Mouse (Mus musculus) liver, embryonic 16.5 days (tissue): Measurements from ENCODE around the gene Rora. TPM values are rescaled to one million over a fixed set of nuclear protein-coding genes. Genes with fewer than 3 reads are reported as not detected.

Experiments used
- ATAC-seq: fragments of 200-750 bp; cut with Nextera tagmentation; 2 replicates; pipeline ENCODE4 v1.8.0; 2017; ENCODE audit warnings: low read depth, mild to moderate bottlenecking, moderate number of reproducible peaks, moderate library complexity
- H3K27ac ChIP-seq: fragments of 300-500 bp; sonication (generic); 2 replicates; pipeline ENCODE4 v1.5.1; 2014; ENCODE audit warnings: mild to moderate bottlenecking, low read length
- H3K27me3 ChIP-seq: fragments of 300-500 bp; sonication (generic); 2 replicates; pipeline ENCODE4 v1.6.1; 2014; ENCODE audit warnings: low read depth, low read length, mixed read lengths; ENCODE audit not compliant: control insufficient read depth, insufficient read depth
- H3K36me3 ChIP-seq: fragments of 300-500 bp; sonication (generic); 2 replicates; pipeline ENCODE4 v1.6.1; 2014; ENCODE audit warnings: mild to moderate bottlenecking; ENCODE audit not compliant: control insufficient read depth, insufficient read depth
- H3K4me1 ChIP-seq: fragments of 300-500 bp; sonication (generic); 2 replicates; pipeline ENCODE4 v1.6.1; 2014; ENCODE audit warnings: low read depth, low read length, mixed read lengths; ENCODE audit not compliant: control insufficient read depth
- H3K4me2 ChIP-seq: fragments of 300-500 bp; sonication (generic); 2 replicates; pipeline ENCODE4 v1.6.1; 2014; ENCODE audit warnings: low read depth, low read length, mixed read lengths
- H3K4me3 ChIP-seq: fragments of 300-500 bp; sonication (generic); 2 replicates; pipeline ENCODE4 v1.5.1; 2014; ENCODE audit warnings: low read depth, mild to moderate bottlenecking, low read length
- H3K9ac ChIP-seq: fragments of 300-500 bp; sonication (generic); 2 replicates; pipeline ENCODE4 v1.6.1; 2014; ENCODE audit warnings: low read depth, low read length
- H3K9me3 ChIP-seq: fragments of 300-500 bp; sonication (generic); replicated peaks from 2 replicates; pipeline ENCODE4 v1.6.1; 2016; ENCODE audit warnings: low read length; ENCODE audit not compliant: control insufficient read depth
- WGBS: fragments of 180-500 bp; shearing (Covaris S2); extraction: QIAGEN DNeasy Blood & Tissue Kit; methylation state at CpG from one replicate; pipeline ENCODE4 v1.1.7; 2014; ENCODE audit not compliant: insufficient replicate concordance; 5-methylcytosine and 5-hydroxymethylcytosine counted together
- polyA plus RNA-seq: library from polyadenylated mRNA; unstranded; fragments of >200 nt; fragmentation: Nextera tagmentation; extraction: Ambion mirVana; gene quantifications from 2 replicates; pipeline ENCODE4 v1.2.1, GENCODE M21; 2015

Rora gene
- polyA plus RNA-seq, 1 experiment from 2014 or later, result 10.6 TPM

DNA sequence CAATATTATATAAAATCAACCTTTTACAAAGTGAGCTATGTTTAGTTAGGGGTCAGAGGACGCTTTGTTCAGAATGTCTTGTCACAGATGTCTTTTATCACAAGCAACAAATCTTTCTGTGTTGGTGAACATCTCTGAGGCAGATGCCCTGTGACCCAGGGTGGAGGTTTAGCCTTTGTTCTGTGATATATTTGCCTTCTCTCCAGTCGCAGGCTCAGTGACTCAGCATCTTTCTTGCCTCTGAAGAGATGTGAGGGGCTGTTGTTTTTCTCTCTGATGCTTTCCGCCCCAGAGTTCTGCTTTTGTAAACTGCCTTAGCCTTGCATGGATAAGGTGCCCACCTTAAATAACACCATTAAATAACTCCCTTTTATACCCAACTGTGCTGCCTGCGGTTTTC lies 488.3 kb downstream of the Rora start:
- H3K36me3 ChIP-seq, result no peaks in the 10 kb centered on the region
- H3K9me3 ChIP-seq, result no peaks in the 10 kb centered on the region
- no peak overlapping the region for H3K9ac ChIP-seq
- no peaks in the 10 kb centered on the region for H3K27me3 ChIP-seq
- H3K4me1 ChIP-seq, result no peaks in the 10 kb centered on the region
- no peak overlapping the region for H3K27ac ChIP-seq
- 27% methylated on average over 4 of the region's 4 CpGs for WGBS
- H3K4me2 ChIP-seq, result no peak overlapping the region
- H3K4me3 ChIP-seq, result no peak overlapping the region
- ATAC-seq, result no peak

DNA sequence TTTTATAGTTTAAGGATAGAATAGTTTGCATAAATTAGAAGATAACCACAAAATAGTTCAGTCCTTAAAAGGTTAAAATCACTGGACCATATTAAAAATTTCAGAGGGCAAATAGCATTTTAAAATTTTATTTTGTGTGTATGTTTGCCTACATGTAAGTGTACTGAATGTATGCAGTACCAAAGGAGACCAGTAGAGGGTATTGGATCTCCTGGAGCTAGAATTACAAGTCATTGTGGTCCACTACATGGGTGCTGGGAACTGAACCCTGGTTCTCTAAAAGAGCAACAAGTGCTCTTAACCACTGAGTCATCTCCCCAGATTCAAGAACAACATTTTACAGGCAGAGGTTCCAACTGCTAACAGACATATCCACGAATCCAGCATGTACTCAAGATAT lies 493.4 kb downstream of the Rora start:
- H3K4me2 ChIP-seq, result no peak overlapping the region
- WGBS, result 63% methylated on average over 1 of the region's 1 CpGs
- H3K9me3 ChIP-seq, result no peaks in the 10 kb centered on the region
- no peaks in the 10 kb centered on the region for H3K4me1 ChIP-seq
- H3K4me3 ChIP-seq, result no peak overlapping the region
- no peak for ATAC-seq
- no peak overlapping the region for H3K27ac ChIP-seq
- no peaks in the 10 kb centered on the region for H3K27me3 ChIP-seq
- H3K36me3 ChIP-seq, result no peaks in the 10 kb centered on the region
- no peak overlapping the region for H3K9ac ChIP-seq

DNA sequence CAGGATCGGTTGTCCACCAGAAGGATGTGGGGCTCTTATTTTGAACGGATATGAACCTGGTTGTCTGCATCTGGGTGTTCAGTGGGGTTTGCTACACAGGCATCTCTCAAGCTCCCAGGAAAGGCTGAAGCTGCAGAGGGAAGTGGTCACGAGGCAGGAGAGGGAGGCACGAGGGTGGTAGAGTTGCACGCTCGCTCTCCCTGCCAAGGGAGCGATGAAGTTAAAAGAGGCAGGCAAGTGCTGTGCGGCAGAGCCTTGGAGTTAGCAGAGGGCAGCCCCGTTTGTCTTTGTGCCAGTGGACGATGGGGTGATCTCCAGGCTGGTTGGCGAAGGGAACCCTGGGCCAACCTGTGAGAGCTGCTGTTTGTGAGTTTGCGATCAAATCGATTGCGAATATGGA lies 496.6 kb downstream of the Rora start:
- H3K36me3 ChIP-seq, result no peaks in the 10 kb centered on the region
- H3K9me3 ChIP-seq, result no peaks in the 10 kb centered on the region
- ATAC-seq, result no peak
- H3K27me3 ChIP-seq, result no peaks in the 10 kb centered on the region
- no peak overlapping the region for H3K27ac ChIP-seq
- no peak overlapping the region for H3K9ac ChIP-seq
- 50% methylated on average over 14 of the region's 14 CpGs for WGBS
- no peak overlapping the region for H3K4me3 ChIP-seq
- no peak overlapping the region for H3K4me2 ChIP-seq
- H3K4me1 ChIP-seq, result no peaks in the 10 kb centered on the region

DNA sequence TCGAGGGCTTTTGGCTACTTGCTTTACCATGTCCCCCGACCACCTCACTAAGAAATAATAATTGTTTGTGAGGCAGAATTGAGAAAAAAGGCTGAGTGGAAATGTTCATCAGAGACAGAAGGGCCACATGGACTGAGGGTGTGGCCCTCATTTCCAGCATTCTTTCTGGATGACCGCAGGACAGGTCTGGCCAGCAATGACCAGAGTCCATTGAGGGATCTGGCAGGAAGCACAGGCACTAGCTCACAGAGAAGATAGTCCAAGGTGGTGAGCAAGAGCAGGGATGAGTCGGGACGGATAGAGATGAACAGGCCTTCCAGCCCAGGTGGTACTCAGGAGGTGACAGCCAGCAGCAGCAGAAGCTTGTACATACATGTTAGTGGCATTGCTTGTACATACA lies 501.1 kb downstream of the Rora start:
- ATAC-seq, result no peak
- Histone ChIP-seq H3K4me1 (no peaks in the 10 kb centered on the region; the same call in 1 of the 2 replicates), H3K9me3 (no peaks in the 10 kb centered on the region), H3K36me3 (no peaks in the 10 kb centered on the region), H3K4me2 (no peak overlapping the region), H3K9ac (no peak overlapping the region), H3K27me3 (no peaks in the 10 kb centered on the region), H3K27ac (no peak overlapping the region), H3K4me3 (no peak overlapping the region)
- WGBS, result 69% methylated on average over 5 of the region's 5 CpGs

DNA sequence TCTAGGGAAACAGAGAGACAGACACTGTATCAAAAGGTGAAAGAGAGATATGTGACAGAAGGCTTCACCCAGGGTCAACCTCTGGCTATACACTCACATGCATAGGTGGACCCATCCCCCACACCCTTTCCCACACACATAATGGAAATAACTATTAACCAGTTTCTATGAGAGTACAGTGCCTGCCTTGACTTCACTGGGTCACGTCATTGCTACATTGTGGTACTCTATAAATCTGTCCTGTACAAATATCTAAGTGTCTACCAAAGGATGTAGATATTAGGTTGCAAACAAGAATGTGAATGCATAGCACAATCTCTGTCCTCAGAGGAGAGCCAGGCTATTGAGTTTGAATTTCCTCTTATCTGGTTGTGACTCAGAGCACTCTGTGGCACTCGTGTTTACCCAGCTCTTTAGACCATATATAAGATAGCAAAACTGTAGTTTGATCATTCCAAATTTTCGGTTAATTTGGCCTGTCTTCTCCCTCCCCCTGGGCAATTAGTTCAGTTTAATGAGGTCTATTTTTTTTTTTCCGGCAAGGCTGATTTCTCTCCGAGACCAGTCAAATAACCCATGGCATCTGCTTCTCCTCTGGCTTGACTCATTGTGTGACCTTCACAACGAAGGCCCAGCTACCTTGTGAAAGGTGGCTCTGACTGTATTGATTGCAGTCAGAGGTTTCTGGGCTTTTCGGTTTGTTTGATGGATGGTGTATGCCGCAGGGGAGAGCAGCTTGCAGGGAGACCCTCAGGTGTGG lies 502.4 kb downstream of the Rora start:
- no peak overlapping the region for H3K27ac ChIP-seq
- no peak for ATAC-seq
- no peak overlapping the region for H3K4me2 ChIP-seq
- H3K9me3 ChIP-seq, result no peaks in the 10 kb centered on the region
- H3K27me3 ChIP-seq, result no peaks in the 10 kb centered on the region
- WGBS, result 51% methylated on average over 8 of the region's 8 CpGs
- no peaks in the 10 kb centered on the region for H3K36me3 ChIP-seq
- H3K4me1 ChIP-seq, result no peaks in the 10 kb centered on the region; the same call in 1 of the 2 replicates
- no peak overlapping the region for H3K4me3 ChIP-seq
- H3K9ac ChIP-seq, result no peak overlapping the region

DNA sequence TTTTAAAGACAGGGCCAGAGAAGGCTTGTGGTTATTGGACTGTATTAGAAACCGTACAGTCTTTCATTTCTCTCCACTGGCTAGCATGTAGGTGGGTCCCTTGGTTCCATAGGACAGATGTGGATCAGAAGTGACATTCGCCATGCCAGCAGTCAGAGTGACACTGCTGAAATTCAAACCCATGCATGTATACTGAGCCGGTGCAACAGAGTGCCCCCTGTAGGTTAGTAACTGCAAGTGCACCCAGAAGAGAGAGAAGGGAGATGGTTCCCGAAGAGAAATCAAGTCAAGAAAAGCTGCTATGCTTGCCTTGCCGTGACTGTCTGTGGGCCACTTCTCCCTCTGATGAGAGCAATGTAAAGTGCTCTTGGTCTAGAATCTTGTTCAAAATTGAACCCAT lies 507.2 kb downstream of the Rora start:
- Histone ChIP-seq H3K9me3 (no peaks in the 10 kb centered on the region), H3K4me1 (no peaks in the 10 kb centered on the region; the same call in 1 of the 2 replicates), H3K36me3 (no peaks in the 10 kb centered on the region), H3K9ac (no peak overlapping the region), H3K27ac (no peak overlapping the region), H3K4me3 (no peak overlapping the region), H3K27me3 (no peaks in the 10 kb centered on the region), H3K4me2 (no peak overlapping the region)
- no peak for ATAC-seq
- WGBS, result 65% methylated on average over 5 of the region's 5 CpGs

DNA sequence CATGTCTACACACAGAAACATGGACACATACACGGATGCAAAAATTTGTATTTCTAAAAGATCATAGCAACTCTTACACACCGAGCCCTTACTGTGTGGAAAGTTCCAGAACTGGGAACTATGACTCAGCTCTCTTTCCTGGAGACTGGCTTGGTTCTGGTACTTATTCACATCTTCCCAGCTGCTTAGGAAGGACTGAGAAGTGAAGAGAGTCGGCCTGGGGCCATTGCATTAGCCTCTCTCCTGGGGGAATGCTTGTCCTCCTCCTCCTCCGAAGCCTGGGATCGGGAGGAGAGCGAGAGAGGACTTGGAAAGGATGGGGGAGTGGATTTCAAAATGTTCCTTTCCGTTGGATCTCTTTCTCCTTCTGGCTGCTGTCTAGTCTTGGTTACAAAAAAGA lies 511.1 kb downstream of the Rora start:
- H3K4me3 ChIP-seq, result no peak overlapping the region
- H3K9ac ChIP-seq, result no peak overlapping the region
- H3K27ac ChIP-seq, result no peak overlapping the region
- H3K27me3 ChIP-seq, result no peaks in the 10 kb centered on the region
- no peaks in the 10 kb centered on the region for H3K36me3 ChIP-seq
- no peak for ATAC-seq
- H3K4me2 ChIP-seq, result no peak overlapping the region
- H3K4me1 ChIP-seq, result no peaks in the 10 kb centered on the region
- 32% methylated on average over 7 of the region's 7 CpGs for WGBS
- no peaks in the 10 kb centered on the region for H3K9me3 ChIP-seq

DNA sequence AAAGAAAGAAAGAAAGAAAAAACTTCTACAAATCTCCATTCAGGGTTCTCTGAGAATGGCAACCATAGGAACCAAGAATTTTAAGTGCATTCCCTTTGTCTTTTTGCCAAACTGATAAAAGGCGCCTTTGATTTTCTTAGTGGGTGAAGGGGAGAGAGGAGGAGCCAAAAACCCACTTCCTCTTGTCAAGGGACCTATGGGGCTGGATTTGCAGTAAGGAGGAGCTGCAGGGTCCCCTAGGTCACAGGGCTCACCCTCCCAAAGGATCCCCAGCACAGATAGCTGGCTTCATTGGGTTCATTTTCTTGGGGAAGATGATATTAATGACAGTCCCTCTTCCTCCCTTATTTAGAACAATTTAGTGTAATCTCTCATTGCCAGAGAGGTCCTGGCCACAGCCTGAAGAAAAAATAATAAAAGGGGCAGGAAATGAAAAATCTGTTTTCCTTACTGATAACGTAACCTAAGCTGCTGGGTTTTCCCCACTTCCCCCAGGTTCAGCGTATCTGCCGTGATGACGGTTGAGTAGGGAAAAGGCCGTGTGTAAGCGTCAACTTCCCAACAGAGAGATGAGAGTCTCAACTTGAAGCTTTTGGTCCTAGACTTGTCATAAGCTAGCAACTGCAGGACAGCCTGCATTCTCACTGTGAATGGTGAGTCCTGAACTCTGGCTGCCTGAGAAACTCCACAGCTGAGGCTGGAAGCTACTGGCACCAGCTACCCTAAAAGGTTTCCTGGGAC lies 511.7 kb downstream of the Rora start:
- 13% methylated on average over 7 of the region's 7 CpGs for WGBS
- no peak overlapping the region for H3K4me3 ChIP-seq
- H3K27ac ChIP-seq, result no peak overlapping the region
- H3K4me1 ChIP-seq, result no peaks in the 10 kb centered on the region
- ATAC-seq, result no peak
- H3K27me3 ChIP-seq, result no peaks in the 10 kb centered on the region
- H3K9ac ChIP-seq, result no peak overlapping the region
- H3K9me3 ChIP-seq, result no peaks in the 10 kb centered on the region
- no peaks in the 10 kb centered on the region for H3K36me3 ChIP-seq
- no peak overlapping the region for H3K4me2 ChIP-seq

DNA sequence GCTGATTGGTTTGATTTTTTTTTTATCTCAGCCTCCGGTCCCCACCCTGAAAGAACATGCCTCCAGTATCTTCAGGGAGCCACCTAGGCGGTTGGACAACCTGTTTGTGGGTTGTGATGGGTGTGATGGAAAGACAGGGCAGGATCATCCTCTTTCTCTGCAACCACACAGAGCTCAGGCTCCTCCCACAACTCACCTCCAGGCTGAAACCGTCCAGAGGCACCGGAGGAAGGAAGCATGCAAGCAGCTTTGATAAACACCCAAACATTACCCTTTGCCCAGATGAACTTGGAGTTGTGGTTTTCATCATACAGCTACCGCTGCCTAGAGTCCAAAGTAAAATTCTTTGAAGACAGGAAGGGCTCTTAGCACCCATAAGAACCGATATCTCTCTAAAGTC lies 520.5 kb downstream of the Rora start:
- peak; percentile 51; the same call in 1 of the 2 replicates for ATAC-seq
- Histone ChIP-seq H3K36me3 (no peaks in the 10 kb centered on the region), H3K4me3 (no peak overlapping the region), H3K9ac (no peak overlapping the region), H3K4me1 (no peaks in the 10 kb centered on the region), H3K4me2 (no peak overlapping the region), H3K27me3 (no peaks in the 10 kb centered on the region), H3K9me3 (no peaks in the 10 kb centered on the region), H3K27ac (no peak overlapping the region)
- WGBS, result 7% methylated on average over 6 of the region's 6 CpGs
